Mouse (Mus musculus): ENCODE data around the gene Tnik.

Gene Tnik

DNA sequence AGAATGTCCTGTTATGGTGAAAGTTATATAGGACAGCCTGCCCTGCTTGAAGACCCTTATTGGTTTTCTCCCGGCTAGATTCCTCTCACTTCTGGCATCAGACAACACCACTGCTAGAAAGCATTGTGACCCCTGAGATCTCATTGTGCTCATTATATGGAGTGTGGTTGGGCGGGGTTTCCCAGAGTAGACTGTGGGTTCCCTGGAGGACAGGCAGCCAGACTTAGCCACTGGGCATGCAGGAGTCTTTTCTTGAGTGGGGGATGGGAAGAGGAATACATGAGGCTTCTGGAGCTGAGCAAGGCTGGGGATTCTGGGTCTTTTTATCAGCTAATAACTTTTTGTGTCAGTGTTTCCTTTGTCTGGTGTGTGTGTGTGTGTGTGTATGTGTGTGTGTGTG lies 153.0 kb downstream of the Tnik start:
- DNase-seq = no peak

DNA sequence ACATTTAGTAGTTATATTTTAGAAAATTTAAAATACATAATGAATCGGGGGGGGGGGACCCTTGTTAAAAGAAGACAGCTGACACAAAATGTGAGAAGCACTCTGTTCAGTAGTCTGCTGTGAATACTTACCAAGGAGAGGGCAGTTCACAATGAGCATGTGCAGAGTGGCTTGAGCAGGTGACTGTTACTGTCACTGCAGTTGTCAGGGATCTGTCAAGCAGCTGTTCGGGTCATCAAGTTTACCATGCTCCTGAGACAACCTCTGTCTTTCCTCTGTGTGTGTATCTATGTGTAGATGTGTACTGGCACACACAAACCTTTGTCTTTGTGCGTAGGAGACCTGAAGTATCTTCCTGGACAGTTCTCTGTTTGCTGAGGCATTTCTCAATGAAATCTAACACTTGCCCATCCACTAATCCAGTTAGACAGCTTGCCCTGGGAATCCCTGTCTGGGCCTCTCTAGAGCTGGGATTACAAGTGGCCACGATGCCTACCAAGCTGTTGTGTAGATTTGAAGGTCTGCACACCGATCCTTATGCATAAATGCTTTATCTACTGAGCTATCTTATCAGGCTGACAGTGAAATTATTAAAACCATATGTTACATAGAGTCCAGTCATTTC lies 154.2 kb downstream of the Tnik start:
- no peak for DNase-seq

DNA sequence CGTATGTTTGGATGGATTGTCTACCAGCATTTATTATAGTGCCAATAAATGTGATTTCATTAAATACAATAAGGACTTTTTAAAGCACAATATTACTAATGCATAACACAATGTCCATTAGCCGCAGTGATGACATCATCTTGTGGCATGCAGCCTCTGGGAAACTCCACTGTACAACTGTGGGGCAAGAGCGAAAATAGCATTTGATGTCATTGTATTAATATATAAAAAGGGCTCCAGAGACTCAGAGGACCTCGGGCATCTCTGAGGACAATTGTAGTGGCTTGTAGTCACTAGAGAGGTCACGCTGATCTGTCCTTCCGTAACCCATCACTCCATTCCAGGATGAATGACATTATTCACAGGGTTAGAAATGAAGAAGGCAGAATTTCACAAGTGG lies 157.2 kb downstream of the Tnik start:
- DNase-seq = no peak

DNA sequence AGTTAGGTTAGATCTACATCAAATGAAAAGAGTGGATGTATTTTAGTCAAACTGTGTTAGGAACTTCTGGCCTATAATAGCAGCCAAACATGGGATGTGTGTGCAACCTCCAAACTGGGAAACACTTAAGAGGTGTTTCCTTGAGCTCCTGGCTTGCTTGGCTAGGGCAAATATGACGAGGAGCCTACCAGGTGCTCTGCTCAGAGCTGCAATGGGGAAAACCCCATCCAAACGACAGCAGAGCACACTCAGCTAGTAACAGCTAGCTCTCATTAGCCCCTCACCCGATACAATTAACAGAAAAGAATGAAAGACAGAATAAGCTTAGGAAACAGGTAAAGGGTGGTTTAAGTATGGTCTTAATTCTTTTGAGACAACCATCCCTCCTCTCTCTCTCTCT lies 157.7 kb downstream of the Tnik start:
- DNase-seq = no peak

DNA sequence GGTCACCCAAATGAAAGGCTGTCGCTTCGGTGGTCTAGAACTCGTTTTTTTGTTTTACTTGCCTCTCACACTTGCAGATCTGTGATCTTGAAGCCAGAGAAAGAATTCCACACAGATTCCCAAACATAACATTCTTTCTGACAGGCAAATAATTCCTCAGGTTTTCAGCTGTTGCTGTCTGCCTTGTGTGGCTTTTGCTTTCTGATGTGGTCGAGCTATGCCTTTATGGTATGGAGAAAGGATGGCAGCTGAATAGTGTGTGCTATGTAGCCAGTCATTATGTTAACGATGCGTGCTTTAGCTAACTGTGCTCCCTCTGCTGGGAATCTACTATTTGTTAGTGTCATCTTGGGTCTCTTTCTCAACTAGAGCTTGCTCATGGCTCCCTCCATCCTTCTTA lies 158.8 kb downstream of the Tnik start:
- no peak for DNase-seq

DNA sequence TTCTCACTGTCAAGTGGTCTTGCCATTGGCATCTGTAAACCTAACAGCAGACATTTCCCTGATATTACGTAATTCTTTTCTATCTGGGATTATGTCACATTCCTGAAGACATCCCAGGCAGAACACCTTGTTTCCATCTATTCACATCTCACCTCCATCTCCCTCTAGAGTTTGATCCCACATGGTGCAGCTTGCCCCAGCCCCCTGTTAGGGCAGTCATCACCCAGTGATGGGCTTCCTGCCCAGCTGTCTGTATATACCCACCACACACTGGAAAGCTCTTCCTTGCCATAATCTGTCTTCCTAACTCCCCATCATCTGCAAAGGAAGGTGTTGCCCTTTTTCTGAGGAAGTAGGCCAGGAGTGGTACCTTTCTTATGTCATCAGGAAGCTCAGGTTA lies 159.2 kb downstream of the Tnik start:
- no peak for DNase-seq

DNA sequence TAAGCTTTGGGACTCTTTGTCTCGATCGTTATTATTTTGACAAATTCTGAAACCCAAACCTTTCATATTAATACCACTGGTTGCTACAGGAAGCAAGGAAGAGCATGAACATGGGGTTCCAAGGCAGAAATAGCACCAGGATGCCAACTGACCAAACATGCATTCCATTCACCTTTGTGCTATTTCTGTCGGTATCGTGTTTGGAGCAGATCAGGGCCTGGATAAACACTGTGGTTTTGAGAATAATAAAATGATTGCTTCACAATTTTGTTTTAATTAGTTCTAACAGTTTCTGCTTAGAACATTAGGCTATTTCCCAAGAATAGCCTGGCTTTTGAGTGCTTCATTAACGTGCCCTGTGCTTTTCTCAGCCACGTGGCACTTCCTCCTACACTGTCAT lies 162.9 kb downstream of the Tnik start:
- DNase-seq = no peak

DNA sequence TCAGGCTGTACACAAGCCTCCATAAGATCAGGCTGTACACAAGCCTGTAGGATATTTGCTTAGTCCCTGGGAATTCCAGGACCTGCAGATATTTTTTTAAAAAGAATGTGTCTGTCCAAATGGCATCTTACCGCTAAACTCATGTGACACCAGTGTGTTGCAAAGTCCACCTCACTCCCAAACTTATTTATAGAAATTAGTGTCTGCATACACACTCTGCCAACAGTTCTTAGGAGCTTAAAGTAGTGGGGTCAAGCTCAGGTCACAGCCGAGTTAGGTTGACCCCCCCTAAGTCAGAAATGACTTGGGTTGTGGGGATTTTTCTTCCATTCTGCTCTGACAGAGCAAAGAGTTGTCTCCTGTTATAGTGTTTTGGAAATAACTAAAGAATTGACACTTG lies 168.4 kb downstream of the Tnik start:
- no peak for DNase-seq

DNA sequence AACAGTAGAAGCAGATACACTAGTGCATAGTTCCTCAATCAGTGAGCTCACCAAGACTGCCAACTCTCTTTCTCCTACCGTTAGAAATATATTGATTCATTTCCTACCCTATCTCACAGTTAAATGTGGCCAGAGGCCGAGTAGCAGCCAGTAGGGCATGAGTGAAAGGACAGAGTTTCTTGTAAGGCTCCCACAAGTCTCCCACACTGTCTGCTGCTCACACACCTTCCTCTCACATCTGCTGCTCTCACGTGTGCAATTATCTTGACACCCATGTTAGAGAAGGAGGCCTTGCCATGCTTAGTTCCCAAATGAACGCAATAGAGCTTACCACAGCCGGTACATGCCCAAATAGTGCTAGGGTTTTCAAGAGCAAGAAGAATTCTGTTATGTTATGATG lies 169.3 kb downstream of the Tnik start:
- DNase-seq = no peak

DNA sequence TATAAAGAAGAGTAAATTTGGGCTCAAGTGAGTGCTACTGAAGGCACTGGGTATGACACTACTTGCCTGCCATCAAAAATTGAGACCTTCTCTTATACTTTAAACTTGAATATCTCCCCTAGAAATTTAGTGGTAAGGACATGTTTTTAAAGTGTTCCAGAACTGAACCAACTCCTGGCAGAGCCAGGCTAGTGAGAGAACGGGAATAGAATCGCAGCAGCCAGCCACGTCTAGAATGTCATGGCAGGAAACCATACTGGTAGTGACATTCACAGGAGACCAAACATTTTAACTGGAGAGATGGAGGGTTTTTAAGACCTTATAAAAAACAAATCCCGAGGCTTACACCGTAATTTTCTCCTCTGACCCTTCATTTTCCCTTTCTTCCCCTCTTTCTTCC lies 172.5 kb downstream of the Tnik start:
- DNase-seq = no peak

DNA sequence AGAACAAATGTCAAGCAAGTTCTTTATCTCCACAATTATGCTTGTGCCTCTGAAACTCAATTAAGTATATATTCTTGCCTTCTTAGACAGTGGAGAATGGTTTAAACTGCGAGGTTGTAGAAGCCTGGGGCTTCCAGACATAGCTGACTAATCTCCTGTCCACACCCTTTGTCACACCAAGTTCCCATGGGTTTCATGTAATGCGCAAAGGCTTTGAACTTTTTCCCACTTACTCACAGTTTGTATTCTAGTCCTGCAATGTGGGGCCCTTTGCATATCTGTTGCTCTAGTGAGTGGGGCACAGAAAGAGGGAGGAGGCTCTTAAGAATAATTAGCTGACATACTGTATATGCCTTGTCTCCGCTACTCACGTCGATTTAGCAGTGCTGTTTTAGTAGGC lies 174.4 kb downstream of the Tnik start:
- DNase-seq = no peak

DNA sequence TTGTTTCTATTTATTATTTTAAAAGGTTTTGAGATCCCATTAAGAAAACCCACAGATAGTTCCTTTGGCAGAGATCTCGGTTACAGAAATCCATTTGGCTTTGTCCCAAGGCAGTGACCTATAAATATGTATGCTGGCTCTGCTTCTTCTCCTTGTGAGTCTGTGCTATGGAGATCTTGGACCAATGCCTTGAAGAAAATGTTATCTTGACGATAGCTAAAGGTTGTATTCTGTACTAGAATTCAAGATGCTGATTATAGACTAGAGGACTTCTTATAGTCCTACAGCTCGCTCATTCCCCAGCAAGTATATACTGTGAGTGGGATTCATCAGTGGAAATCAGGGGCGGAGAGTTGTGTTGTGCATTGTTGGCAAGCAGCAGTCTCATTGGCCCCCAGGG lies 178.5 kb downstream of the Tnik start:
- DNase-seq = peak in 1 of 2 experiments; percentile 60

DNA sequence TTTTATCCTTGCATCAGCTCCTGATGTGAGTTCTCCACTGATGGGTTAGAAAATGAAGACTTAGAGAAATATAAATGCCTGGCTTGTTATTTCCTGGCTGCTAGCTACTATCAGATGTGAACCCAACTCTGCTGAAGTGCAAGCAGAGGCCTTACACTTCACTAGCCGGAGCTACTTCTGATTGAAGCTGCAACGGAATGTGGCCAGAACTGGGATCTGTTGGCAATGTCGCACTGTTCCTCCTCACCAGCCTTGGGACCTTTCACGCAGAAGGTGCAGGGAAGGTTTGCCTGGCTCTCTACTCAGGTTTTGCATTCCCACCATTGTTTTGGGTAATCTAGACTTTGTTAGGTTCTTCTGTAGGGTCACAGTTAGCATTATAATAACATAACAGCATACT lies 179.1 kb downstream of the Tnik start:
- DNase-seq = peak; percentile 47 to 54

DNA sequence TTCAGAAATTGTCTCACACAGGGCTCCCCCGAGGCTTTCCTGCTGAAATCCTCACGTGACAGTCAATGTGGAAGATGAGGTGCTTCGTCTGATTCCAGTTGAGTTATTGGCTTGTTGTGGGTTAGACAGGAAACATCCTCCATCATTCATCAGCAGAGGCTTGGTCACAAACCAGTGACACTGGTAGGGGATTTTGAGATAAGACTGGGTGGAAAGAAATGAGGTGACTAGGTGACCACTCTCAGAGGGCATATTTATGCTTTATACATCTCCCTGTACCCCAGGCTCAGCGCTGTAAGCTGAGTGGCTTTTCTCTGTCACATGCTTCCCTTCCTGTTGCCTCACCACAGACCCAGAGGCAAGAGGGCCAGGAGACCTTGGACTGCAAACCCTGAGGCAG lies 184.9 kb downstream of the Tnik start:
- no peak for DNase-seq

DNA sequence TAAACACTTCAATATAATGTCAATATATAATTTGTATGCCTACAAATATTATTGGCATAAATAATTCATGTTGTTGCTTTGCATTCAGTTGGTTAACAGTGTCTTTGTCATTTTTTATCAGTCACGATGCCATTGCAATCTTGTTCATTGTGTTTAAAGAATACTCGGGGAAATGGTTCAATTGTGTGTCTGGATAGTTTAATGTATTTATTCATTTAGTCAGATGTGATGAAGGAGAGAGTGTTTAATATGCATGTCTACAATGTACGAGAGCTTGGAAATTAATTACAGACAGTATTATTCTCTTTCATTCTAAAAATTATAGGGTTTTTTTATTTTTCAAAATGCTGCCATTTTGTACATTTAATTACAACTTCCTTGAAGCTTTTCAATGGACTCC lies 190.4 kb downstream of the Tnik start:
- DNase-seq = no peak

DNA sequence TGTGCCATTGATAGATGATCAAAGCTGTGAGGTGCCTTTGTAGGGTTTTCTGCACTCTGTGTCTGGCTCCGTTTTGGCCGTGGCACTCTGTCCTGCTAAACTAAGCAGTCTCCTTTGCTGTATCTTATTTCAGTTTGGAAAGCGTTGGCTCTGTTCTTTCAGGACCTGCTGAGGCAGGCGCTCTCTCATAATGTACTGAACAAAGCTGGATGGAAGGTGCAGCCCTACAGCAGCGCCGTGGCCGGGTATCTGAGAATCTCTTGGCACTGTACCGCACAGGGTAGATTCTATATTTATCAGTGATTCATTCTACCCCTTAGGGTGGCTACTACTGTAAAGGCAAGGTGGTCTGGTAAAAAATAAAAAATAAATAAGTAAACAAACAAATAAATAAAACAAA lies 193.8 kb downstream of the Tnik start:
- DNase-seq = peak; percentile 51 to 67

DNA sequence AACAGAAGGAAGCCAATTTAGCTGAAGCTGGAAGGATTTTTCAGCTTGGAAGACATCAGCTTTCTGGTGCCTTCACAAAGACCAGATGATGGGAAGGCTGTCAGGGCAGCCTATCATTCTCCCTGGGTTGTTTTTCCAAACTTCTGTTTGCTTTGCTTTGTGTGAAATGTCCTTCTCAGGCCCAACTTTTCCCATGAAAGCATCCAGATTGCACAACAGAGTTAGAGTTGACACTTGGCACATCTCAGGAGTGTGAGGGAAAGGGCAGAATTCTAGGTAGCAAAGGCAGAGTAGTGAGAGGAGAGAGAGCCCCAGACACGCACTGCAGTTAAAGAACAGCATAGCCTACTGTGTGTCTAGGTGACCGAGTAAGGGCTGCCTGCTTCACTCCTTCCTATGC lies 194.5 kb downstream of the Tnik start:
- no peak for DNase-seq

DNA sequence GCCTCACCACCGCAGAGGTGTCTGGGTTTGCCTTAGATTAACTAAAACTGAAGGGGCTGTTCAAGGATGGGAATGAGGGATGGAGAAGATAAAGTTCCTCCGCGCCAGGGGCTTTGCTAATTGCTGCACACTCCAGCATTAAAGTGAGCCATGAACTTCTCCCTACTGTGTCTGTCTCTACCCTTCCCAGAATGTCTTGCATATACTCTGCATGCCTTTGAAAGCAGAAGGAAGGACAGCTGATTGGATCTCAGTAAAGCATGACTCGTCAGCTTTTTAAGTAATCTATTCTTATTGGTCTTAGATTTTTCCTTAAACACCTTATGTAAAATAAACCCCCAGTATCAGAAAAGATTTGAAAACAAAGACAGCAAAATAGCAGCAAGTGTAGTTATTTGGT lies 203.7 kb downstream of the Tnik start:
- no peak for DNase-seq

DNA sequence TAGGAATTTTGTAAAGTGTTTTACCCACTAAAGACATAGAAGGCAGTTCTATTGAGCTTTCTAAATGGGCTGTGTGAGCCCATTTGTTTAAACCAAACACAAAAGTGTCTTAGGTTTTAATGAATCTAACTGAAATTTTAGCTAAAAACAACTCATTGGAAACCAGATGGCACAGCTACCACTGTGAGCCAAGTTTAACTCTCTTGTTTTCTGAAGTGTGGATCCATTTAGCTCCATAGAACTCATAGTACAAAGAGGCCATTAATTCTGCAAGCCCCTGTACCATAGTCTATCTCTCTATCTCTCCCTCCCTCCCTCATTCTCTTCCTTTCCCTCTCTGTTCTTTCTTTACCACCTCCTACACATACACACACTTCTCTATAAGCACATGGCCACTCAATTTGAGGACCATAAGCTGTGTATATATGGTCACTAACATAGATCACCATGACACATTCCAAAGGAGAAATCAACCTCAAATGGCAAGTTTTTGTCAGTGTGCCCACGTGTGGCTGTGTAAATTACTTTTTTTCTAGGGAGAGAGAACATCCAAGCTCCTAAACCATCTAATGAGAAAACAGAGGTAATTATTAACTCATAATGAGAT lies 204.2 kb downstream of the Tnik start:
- DNase-seq = no peak

DNA sequence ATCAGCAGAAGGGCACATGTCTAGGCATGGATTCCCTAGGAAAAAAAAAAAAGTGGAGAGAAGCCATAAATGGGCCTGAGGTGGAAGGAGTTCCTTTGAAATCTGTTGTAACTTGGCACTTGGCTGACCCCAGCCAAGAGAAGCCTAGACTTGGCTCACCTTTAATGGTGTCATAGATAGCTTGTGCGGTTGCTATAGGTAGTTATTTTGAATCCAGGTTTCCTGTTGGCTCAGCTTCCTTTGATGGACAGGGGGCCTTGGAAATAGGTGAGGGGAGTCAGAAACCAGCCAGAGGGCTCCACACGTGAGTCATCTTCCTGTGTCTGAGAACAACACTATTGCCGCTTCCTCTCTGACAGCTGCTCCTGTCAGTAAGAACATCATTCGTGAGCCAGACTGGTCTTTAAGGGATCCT lies 204.9 kb downstream of the Tnik start:
- DNase-seq = no peak

DNA sequence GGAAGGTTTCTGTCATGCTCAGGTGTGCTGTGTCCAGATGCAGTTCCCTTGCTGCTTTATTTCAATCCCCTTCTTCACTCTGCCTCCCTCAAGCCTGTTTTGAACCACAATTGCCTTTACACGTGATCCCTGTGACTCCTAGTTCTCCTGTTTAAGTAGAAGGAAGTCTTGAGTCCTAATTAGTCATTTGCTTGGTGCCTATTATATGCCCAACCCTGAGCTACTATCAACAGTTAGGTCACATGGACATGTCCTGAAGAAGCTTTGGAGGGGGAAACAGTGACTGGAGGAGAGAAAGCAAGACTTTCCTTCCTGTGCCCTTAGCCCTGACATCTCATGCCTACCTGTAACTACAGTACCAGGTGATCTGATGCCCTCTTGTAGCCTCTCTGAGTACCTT lies 210.4 kb downstream of the Tnik start:
- DNase-seq = no peak

DNA sequence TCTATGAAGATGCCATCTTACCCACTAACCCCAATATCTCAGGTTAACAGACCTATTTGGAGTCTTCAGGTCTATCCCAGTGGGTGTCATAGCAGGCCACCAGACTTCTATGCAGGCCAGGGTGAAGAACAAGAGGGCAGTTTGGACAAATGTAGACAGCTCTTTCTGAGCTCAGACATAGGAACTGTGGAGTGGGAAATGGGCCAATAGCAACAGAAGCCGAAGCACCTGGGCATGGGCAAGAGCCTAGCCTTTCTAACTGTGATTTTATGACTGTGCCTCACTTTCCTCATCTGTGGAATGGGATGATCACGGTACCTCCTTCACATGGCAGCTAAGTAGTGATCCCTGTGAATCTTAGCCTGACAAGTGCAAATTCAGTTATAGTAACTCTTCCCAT lies 214.4 kb downstream of the Tnik start:
- DNase-seq = peak in 1 of 2 experiments; percentile 46

DNA sequence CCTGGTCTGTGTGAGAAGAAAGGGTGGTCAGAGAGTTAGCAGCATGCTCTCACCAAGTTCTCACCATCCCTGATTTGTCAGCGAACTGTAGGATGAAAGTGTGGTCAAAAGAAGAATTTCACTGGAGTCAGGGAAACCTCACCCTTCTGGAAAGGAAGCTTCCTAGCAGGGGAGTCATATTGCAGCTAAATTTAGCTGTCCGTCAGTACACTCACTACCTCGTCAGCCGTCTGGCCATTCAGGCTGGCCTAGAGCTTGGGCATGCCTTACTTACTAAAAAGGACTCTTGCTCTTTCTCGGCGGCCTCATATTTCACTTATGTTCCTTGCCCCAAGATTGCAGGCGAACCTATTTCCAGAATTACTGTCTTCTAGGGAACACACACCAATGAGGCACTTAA lies 222.7 kb downstream of the Tnik start:
- peak; percentile 58 to 60 for DNase-seq

DNA sequence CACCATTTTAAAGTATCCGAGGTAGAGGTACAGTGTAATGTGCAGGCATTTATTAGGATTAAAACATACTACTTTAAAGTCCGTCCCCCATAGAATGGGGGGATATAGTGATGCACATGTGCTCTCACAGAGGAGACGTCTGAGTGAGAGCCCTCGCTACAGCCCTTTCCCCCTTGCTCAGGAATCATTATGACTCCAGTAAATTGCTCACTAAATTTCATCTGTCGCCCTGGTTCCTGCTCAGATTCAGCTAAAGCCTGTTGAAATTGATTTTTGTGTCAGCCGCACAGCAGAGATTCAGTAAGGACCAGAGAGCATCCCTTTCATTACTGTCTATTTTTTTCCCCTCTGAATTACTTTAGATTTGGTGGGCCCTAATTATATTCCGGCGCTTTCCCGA lies 224.4 kb downstream of the Tnik start:
- no peak for DNase-seq
